Mouse (Mus musculus): ENCODE data around the gene Fancd2.

Gene Fancd2

GRCm38 (mm10) chr6:113530932-113531839, at the start of gene Fancd2, which contains the start of gene Emc3:
Gene Fancd2, plus strand, starts transcription at chr6:113531682.
Gene Emc3, minus strand, starts transcription at chr6:113531652.
- DNase-seq, result peak; percentile 90 to 94

GRCm38 (mm10) chr6:113482477-113483099, 48.9 kb upstream of the Fancd2 start:
- DNase-seq, result peak in 1 of 2 experiments; percentile 63

GRCm38 (mm10) chr6:113483100-113483615, 48.3 kb upstream of the Fancd2 start, which contains the start of gene Creld1:
Gene Creld1, plus strand, starts transcription at chr6:113483297.
- peak; percentile 98 for DNase-seq

- peak in 1 of 2 experiments; percentile 27 for DNase-seq
These were observed 47.8 kb upstream of the Fancd2 start for GRCm38 (mm10) chr6:113483729-113484128.

- peak; percentile 58 to 79 for DNase-seq
These were observed 44.3 kb upstream of the Fancd2 start for GRCm38 (mm10) chr6:113487125-113487576.

- no peak for DNase-seq
These were observed 42.1 kb upstream of the Fancd2 start for GRCm38 (mm10) chr6:113489410-113489809.

GRCm38 (mm10) chr6:113492101-113492864, 39.2 kb upstream of the Fancd2 start:
- DNase-seq, result no peak

- peak; percentile 77 to 92 for DNase-seq
These were observed 37.2 kb upstream of the Fancd2 start for GRCm38 (mm10) chr6:113494258-113494788.

GRCm38 (mm10) chr6:113495071-113495675, 36.3 kb upstream of the Fancd2 start:
- DNase-seq, result no peak

- no peak for DNase-seq
These were observed 32.1 kb upstream of the Fancd2 start for GRCm38 (mm10) chr6:113499346-113499745.

- no peak for DNase-seq
These were observed 29.9 kb upstream of the Fancd2 start, which contains the start of gene Prrt3 for GRCm38 (mm10) chr6:113501388-113502084. Gene Prrt3, minus strand, starts transcription at chr6:113501931.

GRCm38 (mm10) chr6:113502801-113503200, 28.7 kb upstream of the Fancd2 start:
- DNase-seq, result no peak

GRCm38 (mm10) chr6:113505689-113506088, 25.8 kb upstream of the Fancd2 start:
- no peak for DNase-seq

GRCm38 (mm10) chr6:113507130-113507529, 24.4 kb upstream of the Fancd2 start:
- DNase-seq, result no peak

- DNase-seq, result no peak
These were observed 23.1 kb upstream of the Fancd2 start for GRCm38 (mm10) chr6:113508272-113508946.

- no peak for DNase-seq
These were observed 22.6 kb upstream of the Fancd2 start for GRCm38 (mm10) chr6:113508947-113509280.

- DNase-seq, result no peak
These were observed 17.5 kb upstream of the Fancd2 start for GRCm38 (mm10) chr6:113513944-113514343.

- no peak for DNase-seq
These were observed 16.9 kb upstream of the Fancd2 start for GRCm38 (mm10) chr6:113514600-113514999.

- DNase-seq, result no peak
These were observed 13.9 kb upstream of the Fancd2 start for GRCm38 (mm10) chr6:113517434-113518080.

- DNase-seq, result no peak
These were observed 9.2 kb upstream of the Fancd2 start for GRCm38 (mm10) chr6:113522310-113522709.

Measured in kidney, postnatal 36 days (tissue).